Mouse (Mus musculus): ENCODE measurements around the gene Prss27. TPM values are rescaled to one million over a fixed set of nuclear protein-coding genes. Genes with fewer than 3 reads are reported as not detected.

Prss27 gene
- polyA plus RNA-seq, 1 experiment from 2014 or later: not detected

GRCm38 (mm10) chr17:24007391-24007790 is 30.6 kb upstream of the Prss27 start:
- Histone ChIP-seq H3K9ac (no peak overlapping the region), H3K36me3 (no peaks in the 10 kb centered on the region), H3K27ac (no peak overlapping the region), H3K9me3 (replicated peaks) (no peaks in the 10 kb centered on the region), H3K4me1 (no peaks in the 10 kb centered on the region), H3K4me3 (no peak overlapping the region), H3K27me3 (replicated peaks) (no peaks in the 10 kb centered on the region), H3K4me2 (no peak overlapping the region)
- WGBS (ENCODE audit: insufficient replicate concordance): 43% methylated on average over 1 of the region's 1 CpGs
- ATAC-seq: 0 out of 2 replicates have a peak, but pooled peaks have one; percentile 30

- no peak overlapping the region for H3K4me3 ChIP-seq
- no peaks in the 10 kb centered on the region for H3K4me1 ChIP-seq
- H3K27ac ChIP-seq: no peak overlapping the region
- H3K9me3 ChIP-seq (replicated peaks): no peaks in the 10 kb centered on the region
- no peaks in the 10 kb centered on the region for H3K27me3 ChIP-seq (replicated peaks)
- no peaks in the 10 kb centered on the region for H3K36me3 ChIP-seq
- 48% methylated on average over 4 of the region's 4 CpGs for WGBS (ENCODE audit: insufficient replicate concordance)
- no peak overlapping the region for H3K4me2 ChIP-seq
- H3K9ac ChIP-seq: no peak overlapping the region
- no peak for ATAC-seq
Measured at GRCm38 (mm10) chr17:24008105-24008504, 29.8 kb upstream of the Prss27 start.

GRCm38 (mm10) chr17:24009617-24010016 is 28.3 kb upstream of the Prss27 start:
- 43% methylated on average over 5 of the region's 5 CpGs for WGBS (ENCODE audit: insufficient replicate concordance)
- H3K36me3 ChIP-seq: no peaks in the 10 kb centered on the region

GRCm38 (mm10) chr17:24012921-24013320 is 25.0 kb upstream of the Prss27 start:
- WGBS (ENCODE audit: insufficient replicate concordance): 71% methylated on average over 2 of the region's 2 CpGs
- ATAC-seq: no peak
- no peaks in the 10 kb centered on the region for H3K4me1 ChIP-seq

More at GRCm38 (mm10) chr17:24009617-24010016, 28.3 kb upstream of the Prss27 start:
- H3K4me2 ChIP-seq: no peak overlapping the region
- H3K4me1 ChIP-seq: no peaks in the 10 kb centered on the region
- H3K9me3 ChIP-seq (replicated peaks): no peaks in the 10 kb centered on the region
- H3K27me3 ChIP-seq (replicated peaks): no peaks in the 10 kb centered on the region
- H3K4me3 ChIP-seq: no peak overlapping the region
- no peak overlapping the region for H3K27ac ChIP-seq
- no peak overlapping the region for H3K9ac ChIP-seq
- ATAC-seq: no peak

GRCm38 (mm10) chr17:24014433-24014965 is 23.4 kb upstream of the Prss27 start:
- no peak overlapping the region for H3K27ac ChIP-seq
- H3K4me2 ChIP-seq: no peak overlapping the region
- no peak for ATAC-seq
- H3K4me1 ChIP-seq: no peaks in the 10 kb centered on the region
- H3K9ac ChIP-seq: no peak overlapping the region
- H3K4me3 ChIP-seq: no peak overlapping the region
- no peaks in the 10 kb centered on the region for H3K36me3 ChIP-seq
- WGBS (ENCODE audit: insufficient replicate concordance): 75% methylated on average over 5 of the region's 5 CpGs
- no peaks in the 10 kb centered on the region for H3K27me3 ChIP-seq (replicated peaks)
- H3K9me3 ChIP-seq (replicated peaks): no peaks in the 10 kb centered on the region

More at GRCm38 (mm10) chr17:24012921-24013320, 25.0 kb upstream of the Prss27 start:
- Histone ChIP-seq H3K4me3 (no peak overlapping the region), H3K4me2 (no peak overlapping the region), H3K9me3 (replicated peaks) (no peaks in the 10 kb centered on the region), H3K9ac (no peak overlapping the region), H3K27me3 (replicated peaks) (no peaks in the 10 kb centered on the region), H3K36me3 (no peaks in the 10 kb centered on the region), H3K27ac (no peak overlapping the region)

GRCm38 (mm10) chr17:24015727-24016126 is 22.2 kb upstream of the Prss27 start:
- 19% methylated on average over 14 of the region's 14 CpGs for WGBS (ENCODE audit: insufficient replicate concordance)
- no peak overlapping the region for H3K4me3 ChIP-seq
- no peak for ATAC-seq
- H3K9me3 ChIP-seq (replicated peaks): no peaks in the 10 kb centered on the region
- H3K4me2 ChIP-seq: no peak overlapping the region
- peaks cover 6% of the 10 kb centered on the region; the same call in 1 of the 2 replicates for H3K27me3 ChIP-seq (replicated peaks)
- no peak overlapping the region for H3K9ac ChIP-seq
- no peaks in the 10 kb centered on the region for H3K4me1 ChIP-seq
- no peaks in the 10 kb centered on the region for H3K36me3 ChIP-seq
- H3K27ac ChIP-seq: no peak overlapping the region

GRCm38 (mm10) chr17:24020696-24021095 is 17.2 kb upstream of the Prss27 start:
- H3K27ac ChIP-seq: no peak overlapping the region
- ATAC-seq: no peak
- 66% methylated on average over 6 of the region's 6 CpGs for WGBS (ENCODE audit: insufficient replicate concordance)

GRCm38 (mm10) chr17:24021375-24022199 is 16.4 kb upstream of the Prss27 start:
- Histone ChIP-seq H3K4me2 (no peak overlapping the region), H3K4me1 (no peaks in the 10 kb centered on the region), H3K9me3 (replicated peaks) (no peaks in the 10 kb centered on the region), H3K27me3 (replicated peaks) (peaks cover 6% of the 10 kb centered on the region), H3K36me3 (no peaks in the 10 kb centered on the region), H3K9ac (no peak overlapping the region), H3K4me3 (no peak overlapping the region), H3K27ac (no peak overlapping the region)
- 48% methylated on average over 5 of the region's 5 CpGs for WGBS (ENCODE audit: insufficient replicate concordance)
- ATAC-seq: no peak; the same call in 1 of the 2 replicates

More at GRCm38 (mm10) chr17:24020696-24021095, 17.2 kb upstream of the Prss27 start:
- H3K4me1 ChIP-seq: no peaks in the 10 kb centered on the region
- no peaks in the 10 kb centered on the region for H3K36me3 ChIP-seq
- no peak overlapping the region for H3K9ac ChIP-seq
- no peak overlapping the region for H3K4me2 ChIP-seq
- H3K9me3 ChIP-seq (replicated peaks): no peaks in the 10 kb centered on the region
- peaks cover 6% of the 10 kb centered on the region for H3K27me3 ChIP-seq (replicated peaks)
- no peak overlapping the region for H3K4me3 ChIP-seq

GRCm38 (mm10) chr17:24029477-24029876 is 8.5 kb upstream of the Prss27 start:
- Histone ChIP-seq H3K4me2 (no peak overlapping the region), H3K9me3 (replicated peaks) (no peaks in the 10 kb centered on the region), H3K27ac (no peak overlapping the region), H3K4me1 (no peaks in the 10 kb centered on the region), H3K4me3 (no peak overlapping the region), H3K9ac (no peak overlapping the region), H3K36me3 (no peaks in the 10 kb centered on the region), H3K27me3 (replicated peaks) (0 out of 2 replicates have a peak, but pooled peaks cover 13% of the 10 kb centered on the region)
- no peak for ATAC-seq
- WGBS (ENCODE audit: insufficient replicate concordance): 62% methylated on average over 7 of the region's 7 CpGs

- Histone ChIP-seq H3K27me3 (replicated peaks) (0 out of 2 replicates have a peak, but pooled peaks cover 13% of the 10 kb centered on the region), H3K4me3 (no peak overlapping the region), H3K9me3 (replicated peaks) (no peaks in the 10 kb centered on the region), H3K4me1 (no peaks in the 10 kb centered on the region), H3K4me2 (no peak overlapping the region), H3K9ac (no peak overlapping the region), H3K27ac (no peak overlapping the region), H3K36me3 (no peaks in the 10 kb centered on the region)
- WGBS (ENCODE audit: insufficient replicate concordance): 59% methylated on average over 17 of the region's 22 CpGs
- no peak for ATAC-seq
Measured at GRCm38 (mm10) chr17:24030551-24030950, 7.4 kb upstream of the Prss27 start.

- no peak overlapping the region for H3K27ac ChIP-seq
- no peak for ATAC-seq
Measured at GRCm38 (mm10) chr17:24035087-24035486, 2.9 kb upstream of the Prss27 start.

GRCm38 (mm10) chr17:24036954-24037353 is 990 bp upstream of the Prss27 start:
- no peaks in the 10 kb centered on the region for H3K4me1 ChIP-seq
- 41% methylated on average over 6 of the region's 6 CpGs for WGBS (ENCODE audit: insufficient replicate concordance)
- H3K9me3 ChIP-seq (replicated peaks): no peaks in the 10 kb centered on the region
- ATAC-seq: 0 out of 2 replicates have a peak, but pooled peaks have one; percentile 27
- H3K27me3 ChIP-seq (replicated peaks): no peaks in the 10 kb centered on the region
- H3K4me2 ChIP-seq: no peak overlapping the region
- no peaks in the 10 kb centered on the region for H3K36me3 ChIP-seq
- no peak overlapping the region for H3K27ac ChIP-seq
- H3K9ac ChIP-seq: no peak overlapping the region
- H3K4me3 ChIP-seq: no peak overlapping the region

More at GRCm38 (mm10) chr17:24035087-24035486, 2.9 kb upstream of the Prss27 start:
- Histone ChIP-seq H3K4me2 (no peak overlapping the region), H3K4me3 (no peak overlapping the region), H3K9ac (no peak overlapping the region), H3K9me3 (replicated peaks) (no peaks in the 10 kb centered on the region), H3K36me3 (no peaks in the 10 kb centered on the region), H3K4me1 (no peaks in the 10 kb centered on the region), H3K27me3 (replicated peaks) (0 out of 2 replicates have a peak, but pooled peaks cover 1% of the 10 kb centered on the region)
- 53% methylated on average over 7 of the region's 7 CpGs for WGBS (ENCODE audit: insufficient replicate concordance)
